Mouse (Mus musculus): ENCODE data around the gene Gcsh.

GRCm38 (mm10) chr8:117022297-117022993 lies 29.1 kb upstream of the Gcsh start:
- TF ChIP-seq EP300 (IDR thresholded peaks at IDR 0.05; ENCODE audit: insufficient read depth, low read depth, low read length) = no peak
- 0 out of 2 replicates have a peak, but pooled peaks have one; percentile 12 for TF ChIP-seq CTCF (IDR thresholded peaks at IDR 0.05)
